In genomic region chr17:25139960-25140359, GRCm38 (mm10) we compare ENCODE assay signal across 15 mouse cellular contexts. TPM values are rescaled to one million over a fixed set of nuclear protein-coding genes. Genes with fewer than 3 reads are reported as not detected.
DNase-seq lines count a peak whose midpoint lies in the region.
"Had no signal": no experiment of that assay in that cellular context is flagged by ENCODE, and none has a peak within 500 bp of the region (broad histone marks: within the 10 kb centered on the region; RNA-seq: fewer than 3 reads in every experiment).

No protein-coding gene starts in this region.

- H3K27ac ChIP-seq in macrophage, result peak overlapping the region; percentile 7; the same call in 1 of the 2 replicates
- H3K27ac ChIP-seq: hindbrain, embryonic 13.5 days; limb, embryonic 10.5 days had no signal

- DNase-seq in adrenal gland, postnatal 14 days, result peak; percentile 41
- DNase-seq in adrenal gland, postnatal 36 days, result no peak
- peak; percentile 18 to 31 for DNase-seq in kidney, postnatal 4 days
- no peak for DNase-seq in kidney, adult 9 months
- peak; percentile 80 for DNase-seq in R1 (ENCODE audit: low read depth, low spot score)
- no peak for DNase-seq in spleen, postnatal 4 days (ENCODE audit: low spot score in 2 of 2)
- DNase-seq in thymus, adult 18-20 months, result no peak
- DNase-seq: gastrocnemius, postnatal 10 days; thymus, postnatal 4 days had no signal

- 68% methylated on average over 3 of the region's 4 CpGs for WGBS in macrophage (ENCODE audit: missing documents)

- H3K36me3 ChIP-seq in macrophage (ENCODE audit: inconsistent target), result peaks cover 30% of the 10 kb centered on the region

- H3K79me2 ChIP-seq in macrophage (ENCODE audit: inconsistent target), result peaks cover 96% of the 10 kb centered on the region

- H3K4me3 ChIP-seq in macrophage (ENCODE audit: inconsistent target), result no peak overlapping the region
- H3K4me3 ChIP-seq: hindbrain, embryonic 13.5 days; limb, embryonic 10.5 days had no signal

RNA-seq across cellular contexts. Expression of gene Clcn7, which starts 6.8 kb away (rescaled TPM):
- 33.3 and 35.2 TPM in 2 replicates for total RNA-seq in adrenal gland, postnatal 14 days (2021)
- total RNA-seq in adrenal gland, postnatal 36 days (2021), result 10 to 100 TPM; 42.0 to 43.8 TPM
- 1,000 to 10,000 TPM in 4 of 26 experiments, 100 to 1,000 TPM in 22; 373 to 1,518 (median 703) TPM for total RNA-seq in macrophage (2018; cell fraction: chromatin; rRNA removed)
- total RNA-seq in macrophage (2018; cell fraction: cytosol; rRNA removed), result 100 to 1,000 TPM; 146 to 320 (median 222) TPM
- total RNA-seq in macrophage (2018; cell fraction: nucleus; rRNA removed), result 100 to 1,000 TPM; 273 to 894 (median 489) TPM
- polyA plus RNA-seq in macrophage (2018), result 98.1 to 170 TPM (median 98.2 TPM) in 3 replicates

RNA-seq across cellular contexts. Expression of gene Ptx4, which starts 19.4 kb away (rescaled TPM):
- total RNA-seq in adrenal gland, postnatal 14 days (2021), result not detected in 2 replicates
- not detected for total RNA-seq in adrenal gland, postnatal 36 days (2021)
- not detected for total RNA-seq in macrophage (2018; cell fraction: chromatin; rRNA removed)
- not detected for total RNA-seq in macrophage (2018; cell fraction: cytosol; rRNA removed)
- total RNA-seq in macrophage (2018; cell fraction: nucleus; rRNA removed), result not detected
- not detected in 3 replicates for polyA plus RNA-seq in macrophage (2018)
- total RNA-seq: neutrophil, adult 5-6 weeks had no signal
- polyA plus RNA-seq: hindbrain, embryonic 13.5 days; spleen, adult 2 months had no signal

RNA-seq across cellular contexts. Expression of gene Ccdc154, which starts 22.3 kb away (rescaled TPM):
- total RNA-seq in adrenal gland, postnatal 14 days (2021), result 0.15 TPM in 1 of 2 replicates, not detected in the other
- total RNA-seq in adrenal gland, postnatal 36 days (2021), result not detected
- total RNA-seq in macrophage (2018; cell fraction: chromatin; rRNA removed), result 1 to 10 TPM in 25 of 26 experiments, under 1 TPM in 1; 0.88 to 8.2 (median 2.4) TPM
- total RNA-seq in macrophage (2018; cell fraction: cytosol; rRNA removed), result under 1 TPM in 10 of 26 experiments, not detected in 16; 0.03 to 0.26 (median 0.07) TPM
- 1 to 10 TPM in 14 of 26 experiments, under 1 TPM in 11, not detected in 1; 0.44 to 2.8 (median 1.1) TPM for total RNA-seq in macrophage (2018; cell fraction: nucleus; rRNA removed)
- polyA plus RNA-seq in macrophage (2018), result not detected in 3 replicates
- polyA plus RNA-seq: hindbrain, embryonic 13.5 days; large intestine, adult 2 months; limb, embryonic 10.5 days; spleen, adult 2 months had no signal

RNA-seq across cellular contexts. Expression of gene Telo2, which starts 24.2 kb away (rescaled TPM):
- 19.9 and 27.3 TPM in 2 replicates for total RNA-seq in adrenal gland, postnatal 14 days (2021)
- total RNA-seq in adrenal gland, postnatal 36 days (2021), result 10 to 100 TPM; 19.7 to 22.4 TPM
- 10 to 100 TPM in 24 of 26 experiments, 1 to 10 TPM in 2; 6.5 to 63.2 (median 28.4) TPM for total RNA-seq in macrophage (2018; cell fraction: chromatin; rRNA removed)
- 10 to 100 TPM in 2 of 26 experiments, 1 to 10 TPM in 24; 3.2 to 11.2 (median 6.9) TPM for total RNA-seq in macrophage (2018; cell fraction: cytosol; rRNA removed)
- 10 to 100 TPM in 23 of 26 experiments, 1 to 10 TPM in 3; 6.2 to 63.6 (median 17.4) TPM for total RNA-seq in macrophage (2018; cell fraction: nucleus; rRNA removed)
- 3.5 to 12.8 TPM (median 7.7 TPM) in 3 replicates for polyA plus RNA-seq in macrophage (2018)

RNA-seq across cellular contexts. Expression of gene Gm38655, which starts 35.3 kb away (rescaled TPM):
- 0.37 TPM in 1 of 2 replicates, not detected in the other for total RNA-seq in adrenal gland, postnatal 14 days (2021)
- total RNA-seq in adrenal gland, postnatal 36 days (2021), result under 1 TPM in 1 of 2 experiments, not detected in 1; 0.43 TPM
- total RNA-seq in macrophage (2018; cell fraction: chromatin; rRNA removed), result not detected
- total RNA-seq in macrophage (2018; cell fraction: cytosol; rRNA removed), result not detected
- total RNA-seq in macrophage (2018; cell fraction: nucleus; rRNA removed), result not detected
- not detected in 3 replicates for polyA plus RNA-seq in macrophage (2018)
- total RNA-seq: gastrocnemius, postnatal 10 days; neutrophil, adult 5-6 weeks had no signal
- polyA plus RNA-seq: hindbrain, embryonic 13.5 days; large intestine, adult 2 months; limb, embryonic 10.5 days; spleen, adult 2 months had no signal

Comparison
In these comparisons a context has a peak if more than half of its experiments do, and no peak if none do; other contexts are left out.
1. DNase-seq: peak in adrenal gland, postnatal 14 days (single experiment), kidney, postnatal 4 days (2 of 2) and R1 (single experiment); none in adrenal gland, postnatal 36 days (0 of 2), kidney, adult 9 months (single experiment), spleen, postnatal 4 days (0 of 2) and thymus, adult 18-20 months (0 of 2).